Mouse (Mus musculus) forebrain, embryonic 11.5 days (tissue): ENCODE measurements at regions not wholly inside any gene's neighbourhood (a gene's known extent, or its start where the extent isn't known, plus 50 kb on each side); places are given as distances from the start of the nearest gene placed in this dataset.

Experiments used
- ATAC-seq: fragments of 200-750 bp; cut with Nextera tagmentation; replicated peaks from 2 replicates; pipeline ENCODE4 v1.8.0; 2017; ENCODE audit warnings: moderate TSS enrichment; ENCODE audit not compliant: low FRiP score
- DNase-seq: peaks from one replicate; pipeline ENCODE4 v3.0.0-alpha.2; 2017; ENCODE audit warnings: low spot score
- H3K27ac ChIP-seq: fragments of 300-500 bp; sonication (generic); 2 replicates; pipeline ENCODE4 v1.5.1; 2014; ENCODE audit warnings: low read depth, low read length
- H3K27me3 ChIP-seq: fragments of 300-500 bp; sonication (generic); 2 replicates; pipeline ENCODE4 v1.6.1; 2014; ENCODE audit warnings: mild to moderate bottlenecking, low read length, mixed read lengths; ENCODE audit not compliant: control insufficient read depth, insufficient read depth
- H3K36me3 ChIP-seq: fragments of 300-500 bp; sonication (generic); 2 replicates; pipeline ENCODE4 v1.6.1; 2014; ENCODE audit warnings: mild to moderate bottlenecking, low read length, moderate library complexity, mixed read lengths; ENCODE audit not compliant: control insufficient read depth, insufficient read depth
- H3K4me1 ChIP-seq: fragments of 300-500 bp; sonication (generic); replicated peaks from 2 replicates; pipeline ENCODE4 v1.6.1; 2014; ENCODE audit warnings: low read length, mixed read lengths; ENCODE audit not compliant: control insufficient read depth, insufficient read depth
- H3K4me2 ChIP-seq: fragments of 300-500 bp; sonication (generic); 2 replicates; pipeline ENCODE4 v1.6.1; 2014; ENCODE audit warnings: low read depth, mild to moderate bottlenecking, low read length, moderate library complexity, mixed read lengths; ENCODE audit not compliant: severe bottlenecking
- H3K4me3 ChIP-seq: fragments of 300-500 bp; sonication (generic); 2 replicates; pipeline ENCODE4 v1.5.1; 2014; ENCODE audit warnings: low read depth, low read length
- H3K9ac ChIP-seq: fragments of 300-500 bp; sonication (generic); 2 replicates; pipeline ENCODE4 v1.6.1; 2014; ENCODE audit warnings: low read length
- H3K9me3 ChIP-seq: fragments of 300-500 bp; sonication (generic); 2 replicates; pipeline ENCODE4 v1.6.1; 2016; ENCODE audit warnings: low read length, mixed read lengths; ENCODE audit not compliant: control insufficient read depth
- WGBS: fragments of 180-500 bp; shearing (Covaris S2); extraction: QIAGEN DNeasy Blood & Tissue Kit; methylation state at CpG from one replicate; pipeline ENCODE4 v1.1.7; 2014; 5-methylcytosine and 5-hydroxymethylcytosine counted together

- Histone ChIP-seq H3K27me3 (no peaks in the 10 kb centered on the region), H3K4me2 (no peak overlapping the region), H3K4me3 (no peak overlapping the region), H3K4me1 (peaks cover 6% of the 10 kb centered on the region; the same call in 1 of the 2 replicates), H3K36me3 (no peaks in the 10 kb centered on the region), H3K27ac (no peak overlapping the region), H3K9ac (no peak overlapping the region), H3K9me3 (no peaks in the 10 kb centered on the region)
- ATAC-seq (no peak), DNase-seq (no peak)
- 91% methylated on average over 3 of the region's 3 CpGs for WGBS
Observed at GRCm38 (mm10) chr8:128260836-128261235, 97.6 kb upstream of the Nrp1 start.

- Histone ChIP-seq H3K36me3 (no peaks in the 10 kb centered on the region), H3K27me3 (no peaks in the 10 kb centered on the region), H3K4me3 (no peak overlapping the region), H3K4me1 (peaks cover 6% of the 10 kb centered on the region; the same call in 1 of the 2 replicates), H3K9ac (no peak overlapping the region), H3K9me3 (no peaks in the 10 kb centered on the region), H3K4me2 (no peak overlapping the region), H3K27ac (no peak overlapping the region)
- DNase-seq, result no peak
- no peak for ATAC-seq
- WGBS, result 91% methylated on average over 3 of the region's 3 CpGs
Observed at GRCm38 (mm10) chr8:128261367-128261766, 97.0 kb upstream of the Nrp1 start.

- Histone ChIP-seq H3K27ac (0 out of 2 replicates have a peak overlapping the region, but pooled peaks have one; percentile 26), H3K4me3 (no peak overlapping the region), H3K36me3 (no peaks in the 10 kb centered on the region), H3K9ac (no peak overlapping the region), H3K27me3 (no peaks in the 10 kb centered on the region), H3K9me3 (no peaks in the 10 kb centered on the region), H3K4me1 (peaks cover 6% of the 10 kb centered on the region; the same call in 1 of the 2 replicates), H3K4me2 (no peak overlapping the region)
- ATAC-seq (peak; percentile 67), DNase-seq (no peak)
- WGBS, result 27% methylated on average over 9 of the region's 9 CpGs
Observed at GRCm38 (mm10) chr8:128263251-128263947, 95.0 kb upstream of the Nrp1 start.

GRCm38 (mm10) chr8:128267261-128267660 is 91.1 kb upstream of the Nrp1 start:
- Histone ChIP-seq H3K27me3 (no peaks in the 10 kb centered on the region), H3K4me1 (peaks cover 6% of the 10 kb centered on the region; the same call in 1 of the 2 replicates), H3K4me2 (no peak overlapping the region), H3K27ac (no peak overlapping the region), H3K4me3 (no peak overlapping the region), H3K9me3 (no peaks in the 10 kb centered on the region), H3K9ac (no peak overlapping the region), H3K36me3 (no peaks in the 10 kb centered on the region)
- ATAC-seq (no peak), DNase-seq (no peak)
- 70% methylated on average over 4 of the region's 4 CpGs for WGBS

- no peak overlapping the region for H3K27ac ChIP-seq
- ATAC-seq, result no peak
Observed at GRCm38 (mm10) chr8:128268010-128268409, 90.4 kb upstream of the Nrp1 start.

GRCm38 (mm10) chr8:128269546-128269945 is 88.9 kb upstream of the Nrp1 start:
- Histone ChIP-seq H3K36me3 (no peaks in the 10 kb centered on the region), H3K27ac (no peak overlapping the region), H3K27me3 (no peaks in the 10 kb centered on the region), H3K9ac (no peak overlapping the region), H3K4me1 (no peaks in the 10 kb centered on the region), H3K9me3 (no peaks in the 10 kb centered on the region), H3K4me3 (no peak overlapping the region), H3K4me2 (no peak overlapping the region)
- DNase-seq (no peak), ATAC-seq (no peak)
- WGBS, result 87% methylated on average over 1 of the region's 1 CpGs

More at GRCm38 (mm10) chr8:128268010-128268409, 90.4 kb upstream of the Nrp1 start:
- Histone ChIP-seq H3K36me3 (no peaks in the 10 kb centered on the region), H3K4me1 (peaks cover 6% of the 10 kb centered on the region; the same call in 1 of the 2 replicates), H3K9ac (no peak overlapping the region), H3K4me3 (no peak overlapping the region), H3K27me3 (no peaks in the 10 kb centered on the region), H3K9me3 (no peaks in the 10 kb centered on the region), H3K4me2 (no peak overlapping the region)
- DNase-seq, result no peak
- 89% methylated on average over 3 of the region's 3 CpGs for WGBS

- Histone ChIP-seq H3K4me3 (no peak overlapping the region), H3K9me3 (no peaks in the 10 kb centered on the region), H3K9ac (no peak overlapping the region), H3K4me2 (no peak overlapping the region), H3K4me1 (no peaks in the 10 kb centered on the region), H3K36me3 (no peaks in the 10 kb centered on the region), H3K27me3 (no peaks in the 10 kb centered on the region), H3K27ac (no peak overlapping the region)
- DNase-seq (no peak), ATAC-seq (no peak)
- WGBS, result 32% methylated on average over 3 of the region's 3 CpGs
Observed at GRCm38 (mm10) chr8:128272866-128273344, 85.5 kb upstream of the Nrp1 start.

GRCm38 (mm10) chr8:128276475-128276874 is 81.9 kb upstream of the Nrp1 start:
- Histone ChIP-seq H3K9me3 (no peaks in the 10 kb centered on the region), H3K27ac (no peak overlapping the region), H3K9ac (no peak overlapping the region), H3K4me1 (no peaks in the 10 kb centered on the region), H3K4me3 (no peak overlapping the region), H3K4me2 (no peak overlapping the region), H3K36me3 (no peaks in the 10 kb centered on the region), H3K27me3 (no peaks in the 10 kb centered on the region)
- WGBS, result 95% methylated on average over 1 of the region's 1 CpGs
- DNase-seq (no peak), ATAC-seq (no peak)

GRCm38 (mm10) chr8:128282802-128283201 is 75.6 kb upstream of the Nrp1 start:
- Histone ChIP-seq H3K27ac (no peak overlapping the region), H3K4me3 (no peak overlapping the region), H3K27me3 (no peaks in the 10 kb centered on the region), H3K9me3 (no peaks in the 10 kb centered on the region), H3K4me2 (no peak overlapping the region), H3K9ac (no peak overlapping the region), H3K4me1 (no peaks in the 10 kb centered on the region), H3K36me3 (no peaks in the 10 kb centered on the region)
- WGBS, result 78% methylated on average over 3 of the region's 3 CpGs
- no peak for ATAC-seq
- DNase-seq, result no peak
